26 mouse cellular contexts compared by ENCODE assay signal in the genomic region with DNA sequence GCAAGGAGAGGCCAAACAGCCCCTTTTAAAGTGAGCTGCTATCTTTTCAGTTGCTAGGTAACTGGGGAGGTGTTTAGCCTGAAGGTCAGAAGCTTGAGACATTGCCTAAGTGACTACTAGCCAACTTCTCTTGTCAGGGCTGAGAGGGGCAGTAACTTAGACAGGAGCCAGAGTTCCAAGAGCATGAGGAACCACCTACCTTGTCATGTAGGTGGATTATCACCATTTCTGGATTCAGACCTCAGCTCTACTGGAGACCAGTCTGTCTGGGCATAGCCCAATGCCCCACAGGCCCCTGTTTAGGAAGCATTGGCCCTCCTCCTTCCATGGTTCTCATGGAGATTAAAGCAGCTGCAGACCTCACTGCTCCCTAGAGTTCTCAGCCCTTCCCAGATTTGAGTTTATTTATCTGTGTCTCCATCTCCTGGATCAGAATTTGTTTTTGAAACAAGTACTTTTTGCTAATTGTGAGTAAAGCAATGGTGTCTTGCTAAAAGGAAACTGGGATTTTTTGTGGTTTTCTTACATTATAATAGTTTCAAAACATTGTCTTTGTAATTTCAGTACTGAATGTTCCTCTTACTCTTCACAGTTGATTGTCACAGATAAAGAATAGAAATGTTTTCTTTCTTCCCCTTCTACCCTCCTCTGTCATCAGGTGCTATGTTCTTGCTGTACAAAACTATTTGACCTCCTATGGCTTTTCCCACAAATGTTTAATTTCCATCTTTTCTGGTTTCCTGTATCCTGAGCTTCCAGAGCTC. TPM values are rescaled to one million over a fixed set of nuclear protein-coding genes. Genes with fewer than 3 reads are reported as not detected.
A peak's percentile ranks its signal among the peaks of the same experiment; 100 is the strongest.
DNase-seq lines count a peak whose midpoint lies in the region; ATAC-seq and TF ChIP-seq lines count a peak whose summit lies in the region.
"Had no signal": no experiment of that assay in that cellular context is flagged by ENCODE, and none has a peak within 500 bp of the region (broad histone marks: within the 10 kb centered on the region; RNA-seq: fewer than 3 reads in every experiment).

No protein-coding gene starts in this region.

- DNase-seq in kidney, adult 2 months = no peak
- DNase-seq in CH12.LX (ENCODE audit: extremely low read depth) = no peak
- peak; percentile 14 for DNase-seq in embryo, embryonic 10.5 days (ENCODE audit: low spot score)
- DNase-seq in left cerebral cortex, adult 8-10 months (ENCODE audit: low spot score in 2 of 2) = no peak
- no peak for DNase-seq in adrenal gland, postnatal 36 days
- DNase-seq: cerebellum, postnatal 10 days; gastrocnemius, postnatal 10 days; heart, postnatal 4 days; kidney, adult 11 months; kidney, postnatal 10 days; left cerebral cortex, postnatal 4 days; liver; liver, postnatal 0 days; lung, postnatal 10 days; midbrain, embryonic 14.5 days; right cerebral cortex, postnatal 25 days; thymus, postnatal 14 days had no signal

- TF ChIP-seq CTCF in kidney, adult 2 months (conservative IDR thresholded peaks at IDR 0.05; ENCODE audit: insufficient read depth, insufficient read length, low read depth, low read length) = no peak
- no peak for TF ChIP-seq CTCF in CH12.LX (conservative IDR thresholded peaks at IDR 0.05 in 1 of 2, IDR thresholded peaks at IDR 0.05 in 1 of 2; ENCODE audit: low read depth in 2 of 2, low read length in 2 of 2)

- peak overlapping the region; percentile 83 for H3K27ac ChIP-seq in kidney, adult 2 months (ENCODE audit: insufficient read depth, low read depth, low read length)
- H3K27ac ChIP-seq in kidney, embryonic 14.5 days (ENCODE audit: low read depth, low read length) = no peak overlapping the region
- H3K27ac ChIP-seq in CH12.LX (ENCODE audit: insufficient read depth, low read depth) = no peak overlapping the region
- no peak overlapping the region for H3K27ac ChIP-seq in neural tube, embryonic 15.5 days (replicated peaks)
- H3K27ac ChIP-seq: embryonic facial prominence, embryonic 10.5 days; forebrain, embryonic 12.5 days; heart, embryonic 15.5 days; hindbrain, embryonic 15.5 days; layer of hippocampus, adult 2 months; stomach, postnatal 0 days had no signal

- H3K9me3 ChIP-seq in kidney, embryonic 14.5 days (ENCODE audit: control insufficient read depth, low read length) = no peaks in the 10 kb centered on the region
- no peaks in the 10 kb centered on the region for H3K9me3 ChIP-seq in CH12.LX (replicated peaks; ENCODE audit: low read length)
- no peaks in the 10 kb centered on the region for H3K9me3 ChIP-seq in neural tube, embryonic 15.5 days (replicated peaks)
- H3K9me3 ChIP-seq: embryonic facial prominence, embryonic 10.5 days; forebrain, embryonic 12.5 days; heart, embryonic 15.5 days; hindbrain, embryonic 15.5 days had no signal

- ATAC-seq in kidney, embryonic 14.5 days (ENCODE audit: low FRiP score, low TSS enrichment) = no peak
- no peak for ATAC-seq in neural tube, embryonic 15.5 days (ENCODE audit: low FRiP score)
- ATAC-seq: liver, postnatal 0 days had no signal

- H3K9ac ChIP-seq in kidney, embryonic 14.5 days (ENCODE audit: low read depth, low read length) = no peak overlapping the region
- H3K9ac ChIP-seq in CH12.LX (ENCODE audit: insufficient read depth, low read depth) = peak overlapping the region; percentile 53
- H3K9ac ChIP-seq in neural tube, embryonic 15.5 days (replicated peaks) = no peak overlapping the region
- H3K9ac ChIP-seq: forebrain, embryonic 12.5 days; heart, embryonic 15.5 days; hindbrain, embryonic 15.5 days; liver, postnatal 0 days had no signal

- in situ Hi-C loops in CH12.LX (cut with MboI; ENCODE audit: low pct_ligation_motif_present, low pct_unique_long_range_greater_than_20kb, low sequenced_read_pairs) = no loop called here

- peak; percentile 70 for TF ChIP-seq EP300 in CH12.LX (IDR thresholded peaks at IDR 0.05; ENCODE audit: low read length)

- H3ac ChIP-seq in myocyte (ENCODE audit: control insufficient read depth, insufficient read length) = no peak overlapping the region

- no peaks in the 10 kb centered on the region for H3K27me3 ChIP-seq in kidney, adult 2 months (replicated peaks; ENCODE audit: control insufficient read depth, insufficient read depth, low read length)
- no peaks in the 10 kb centered on the region for H3K27me3 ChIP-seq in kidney, embryonic 14.5 days (ENCODE audit: control insufficient read depth, insufficient read depth, low read length)
- no peaks in the 10 kb centered on the region for H3K27me3 ChIP-seq in CH12.LX (replicated peaks)
- H3K27me3 ChIP-seq in myocyte (ENCODE audit: control insufficient read depth, insufficient read depth, insufficient read length) = no peaks in the 10 kb centered on the region
- no peaks in the 10 kb centered on the region for H3K27me3 ChIP-seq in neural tube, embryonic 15.5 days (replicated peaks)
- H3K27me3 ChIP-seq: forebrain, embryonic 12.5 days; heart, embryonic 15.5 days; hindbrain, embryonic 15.5 days had no signal

- no peak overlapping the region for H3K4me3 ChIP-seq in kidney, adult 2 months (ENCODE audit: insufficient read depth, low read depth, low read length)
- H3K4me3 ChIP-seq in kidney, embryonic 14.5 days (ENCODE audit: low read length) = no peak overlapping the region
- H3K4me3 ChIP-seq in CH12.LX (replicated peaks in 1 of 3; ENCODE audit: low read depth in 2 of 3, low read length in 2 of 3, poor library complexity in 1 of 3) (no peak overlapping the region), myocyte (no peak overlapping the region)
- no peak overlapping the region for H3K4me3 ChIP-seq in neural tube, embryonic 15.5 days (replicated peaks)
- H3K4me3 ChIP-seq: embryonic facial prominence, embryonic 10.5 days; forebrain, embryonic 12.5 days; heart, embryonic 15.5 days; hindbrain, embryonic 15.5 days; layer of hippocampus, adult 2 months had no signal

- H3K4me1 ChIP-seq in kidney, adult 2 months (ENCODE audit: control insufficient read depth, insufficient read depth, low read length) = peaks cover 25% of the 10 kb centered on the region; the same call in 1 of the 2 replicates
- no peaks in the 10 kb centered on the region for H3K4me1 ChIP-seq in kidney, embryonic 14.5 days (ENCODE audit: control insufficient read depth, insufficient read depth, low read length)
- peaks cover 8 to 18% of the 10 kb centered on the region in 2 experiments; a peak in 3 of 4 replicates for H3K4me1 ChIP-seq in CH12.LX (ENCODE audit: control insufficient read depth in 1 of 2, insufficient read depth in 2 of 2)
- no peaks in the 10 kb centered on the region for H3K4me1 ChIP-seq in neural tube, embryonic 15.5 days
- H3K4me1 ChIP-seq: forebrain, embryonic 12.5 days; heart, embryonic 15.5 days; hindbrain, embryonic 15.5 days had no signal

- no peaks in the 10 kb centered on the region for H3K79me2 ChIP-seq in CH12.LX (replicated peaks; ENCODE audit: control insufficient read depth, extremely low read depth, insufficient read depth, poor library complexity, severe bottlenecking)
- H3K79me2 ChIP-seq in myocyte (ENCODE audit: control insufficient read depth, insufficient read depth) = no peaks in the 10 kb centered on the region

- no peak overlapping the region for H3K4me2 ChIP-seq in kidney, embryonic 14.5 days (replicated peaks; ENCODE audit: low read depth, low read length)
- peak overlapping the region; percentile 67; the same call in 1 of the 2 replicates for H3K4me2 ChIP-seq in CH12.LX (ENCODE audit: insufficient read depth, low read depth, poor library complexity, severe bottlenecking)
- peak overlapping the region; percentile 13 for H3K4me2 ChIP-seq in myocyte (ENCODE audit: low read depth)
- no peak overlapping the region for H3K4me2 ChIP-seq in neural tube, embryonic 15.5 days
- H3K4me2 ChIP-seq: forebrain, embryonic 12.5 days; heart, embryonic 15.5 days; hindbrain, embryonic 15.5 days had no signal

- dilution Hi-C loops in CH12.LX (cut with MboI; ENCODE audit: extremely low pct_ligation_motif_present, extremely low pct_unique_long_range_greater_than_20kb, low sequenced_read_pairs) = no loop called here

- TF ChIP-seq POLR2A in kidney, adult 2 months (IDR thresholded peaks at IDR 0.05; ENCODE audit: low read depth, low read length) = no peak
- no peak for TF ChIP-seq POLR2A in CH12.LX (IDR thresholded peaks at IDR 0.05; ENCODE audit: low read depth, low read length)
- no peak for TF ChIP-seq POLR2A in myocyte (IDR thresholded peaks at IDR 0.05; ENCODE audit: insufficient read length, low read depth)

- no peak for TF ChIP-seq RAD21 in CH12.LX (IDR thresholded peaks at IDR 0.05; ENCODE audit: low read depth, low read length)

- no peaks in the 10 kb centered on the region for H3K36me3 ChIP-seq in kidney, adult 2 months (ENCODE audit: control insufficient read depth, insufficient read depth, low read length)
- H3K36me3 ChIP-seq in kidney, embryonic 14.5 days (ENCODE audit: control insufficient read depth, insufficient read depth, low read length) = no peaks in the 10 kb centered on the region
- H3K36me3 ChIP-seq in CH12.LX (replicated peaks in 1 of 2; ENCODE audit: control insufficient read depth in 1 of 2, insufficient read depth in 1 of 2, low read length in 1 of 2) (no peaks in the 10 kb centered on the region), myocyte (ENCODE audit: control insufficient read depth, insufficient read depth) (no peaks in the 10 kb centered on the region)
- H3K36me3 ChIP-seq in neural tube, embryonic 15.5 days = no peaks in the 10 kb centered on the region
- H3K36me3 ChIP-seq: embryonic facial prominence, embryonic 10.5 days; forebrain, embryonic 12.5 days; heart, embryonic 15.5 days; hindbrain, embryonic 15.5 days had no signal

TF ChIP-seq in CH12.LX, 34 proteins besides CTCF, POLR2A, EP300 and RAD21 (continues in another document):
- peak; percentile 57; the same call in 1 of the 2 replicates for TF ChIP-seq JUND (conservative IDR thresholded peaks at IDR 0.05; ENCODE audit: low read depth, low read length)
- TF ChIP-seq CHD2 (IDR thresholded peaks at IDR 0.05; ENCODE audit: low read length) = no peak
- TF ChIP-seq SMC3 (IDR thresholded peaks at IDR 0.05; ENCODE audit: low read depth, low read length) = no peak
- TF ChIP-seq IRF4 (IDR thresholded peaks at IDR 0.05; ENCODE audit: low read depth, low read length) = peak; percentile 79

TF ChIP-seq in myocyte, 11 proteins besides CTCF, POLR2A, EP300 and RAD21 (continues in another document):
- TF ChIP-seq POLR2AphosphoS2 (IDR thresholded peaks at IDR 0.05; ENCODE audit: insufficient read length, low read depth) = no peak
- no peak for TF ChIP-seq TCF12 (IDR thresholded peaks at IDR 0.05; ENCODE audit: insufficient read depth, poor library complexity, severe bottlenecking)
- no peak for TF ChIP-seq SRF (IDR thresholded peaks at IDR 0.05; ENCODE audit: control insufficient read depth, insufficient read length, low read depth)

RNA-seq across cellular contexts. Expression of a gene that starts 8.1 kb away (rescaled TPM):
- polyA plus RNA-seq in kidney, adult 2 months (2012; rRNA removed) = 59.4 and 61.2 TPM in 2 replicates
- 24.9 and 41.1 TPM in 2 replicates for polyA plus RNA-seq in kidney, embryonic 14.5 days (2014; fragmentation: Nextera tagmentation; extraction: Ambion mirVana)
- total RNA-seq in CH12.LX (2012; rRNA removed) (17.1 and 19.8 TPM in 2 replicates), CH12.LX (2014; rRNA removed) (23.1 and 28.4 TPM in 2 replicates)
- polyA plus RNA-seq in CH12.LX (2012; ENCODE audit: insufficient read length, low read depth) (23.3 and 25.0 TPM in 2 replicates), myocyte (2012; fragmentation: generic; extraction: Trizol) (12.5 TPM)
- total RNA-seq in left cerebral cortex, adult 8-10 months (2022) = 100 to 1,000 TPM; 153 to 187 (median 159) TPM
- polyA plus RNA-seq in neural tube, embryonic 15.5 days (2015; fragmentation: Nextera tagmentation; extraction: Ambion mirVana) = 34.4 and 34.6 TPM in 2 replicates
- 100 to 1,000 TPM; 128 to 174 TPM for total RNA-seq in adrenal gland, postnatal 36 days (2021)

Comparison
In these comparisons a context has a peak if more than half of its experiments do, and no peak if none do; other contexts are left out.
1. H3K4me2 ChIP-seq: peak in CH12.LX (single experiment) and myocyte (single experiment); none in kidney, embryonic 14.5 days (single experiment) and neural tube, embryonic 15.5 days (single experiment).